Mouse (Mus musculus): ENCODE results near the gene Cntd1.
"Not testable (repeated sequence)": the region's sequence is repeated elsewhere in the genome, so short reads cannot be mapped to it uniquely, and the experiment has no call there.

Cntd1 gene

GRCm38 (mm10) chr11:101330371-101330924, 51.6 kb downstream of the Cntd1 start, which contains the start of gene Aoc3:
Gene Aoc3, plus strand, starts transcription at chr11:101330605.
- in situ Hi-C loops (cut with MseI, MboI), result no loop called here

DNA sequence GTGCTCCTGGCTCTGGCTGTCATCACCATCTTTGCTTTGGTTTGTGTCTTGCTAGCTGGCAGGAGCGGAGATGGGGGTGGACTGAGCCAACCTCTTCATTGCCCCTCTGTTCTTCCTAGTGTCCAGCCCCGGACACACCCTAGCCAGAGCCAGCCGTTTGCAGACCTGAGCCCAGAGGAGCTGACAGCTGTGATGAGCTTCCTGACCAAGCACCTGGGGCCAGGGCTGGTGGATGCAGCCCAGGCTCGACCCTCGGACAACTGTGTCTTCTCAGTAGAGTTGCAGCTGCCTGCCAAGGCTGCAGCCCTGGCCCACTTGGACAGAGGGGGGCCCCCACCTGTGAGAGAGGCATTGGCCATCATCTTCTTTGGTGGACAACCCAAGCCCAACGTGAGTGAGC, 52.1 kb downstream of the Cntd1 start:
- in situ Hi-C loops (cut with MseI, MboI), result not testable (repeated sequence)

DNA sequence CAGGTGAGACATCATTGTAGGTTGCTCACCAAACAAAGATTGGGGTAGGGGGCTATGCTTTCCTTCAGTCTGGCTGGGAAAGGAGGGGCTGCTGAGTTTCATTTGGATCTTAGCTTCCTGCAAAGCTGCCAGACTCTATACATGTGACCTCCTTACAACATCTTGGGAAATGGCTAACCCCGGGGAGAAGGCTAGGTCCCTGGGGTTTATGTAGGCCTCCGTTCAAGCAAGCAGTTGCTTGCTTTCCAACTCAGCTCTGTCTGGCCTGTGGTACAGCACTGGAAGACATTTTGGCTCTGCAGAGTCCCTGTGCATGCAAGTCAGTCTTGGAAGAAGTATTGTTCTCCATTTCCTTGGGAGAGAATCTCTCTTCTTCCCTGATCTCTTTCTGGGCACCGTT, 53.7 kb downstream of the Cntd1 start:
- in situ Hi-C loops (cut with MseI, MboI), result no loop called here

GRCm38 (mm10) chr11:101334023-101334422, 55.2 kb downstream of the Cntd1 start:
- in situ Hi-C loops (cut with MseI, MboI), result no loop called here

GRCm38 (mm10) chr11:101334516-101334915, 55.7 kb downstream of the Cntd1 start:
- in situ Hi-C loops (cut with MseI, MboI), result no loop called here

DNA sequence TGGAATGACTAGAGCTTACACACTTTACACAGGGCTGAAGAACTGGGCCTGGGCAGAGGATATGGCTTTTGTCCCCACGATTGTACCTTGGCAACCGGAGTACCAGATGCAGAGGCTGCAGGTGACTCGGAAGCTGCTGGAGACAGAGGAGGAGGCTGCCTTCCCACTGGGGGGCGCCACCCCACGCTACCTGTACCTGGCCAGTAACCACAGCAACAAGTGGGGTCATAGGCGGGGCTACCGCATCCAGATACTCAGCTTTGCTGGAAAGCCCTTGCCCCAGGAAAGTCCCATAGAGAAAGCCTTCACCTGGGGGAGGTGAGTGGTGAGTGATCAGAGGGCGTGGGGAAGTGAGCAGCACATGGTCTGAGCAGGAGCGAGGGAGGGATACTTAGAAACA, 56.9 kb downstream of the Cntd1 start:
- in situ Hi-C loops (cut with MseI, MboI), result loop anchor here in 1 of 2 experiments (5.0 kb wide), 1 partner anchor 57 kb away; no protein-coding TSS in a partner anchor

- in situ Hi-C loops (cut with MseI, MboI), result loop anchor here in 1 of 2 experiments (5.0 kb wide), 1 partner anchor 54 kb away; no protein-coding TSS in a partner anchor
These were observed 59.4 kb downstream of the Cntd1 start for GRCm38 (mm10) chr11:101338123-101338760.
